Mouse (Mus musculus): ENCODE results near the gene Sall1. TPM values are rescaled to one million over a fixed set of nuclear protein-coding genes. Genes with fewer than 3 reads are reported as not detected.

Sall1 gene
- total RNA-seq, 2 experiments from 2014 or later: 11.5 to 11.6 TPM

DNA sequence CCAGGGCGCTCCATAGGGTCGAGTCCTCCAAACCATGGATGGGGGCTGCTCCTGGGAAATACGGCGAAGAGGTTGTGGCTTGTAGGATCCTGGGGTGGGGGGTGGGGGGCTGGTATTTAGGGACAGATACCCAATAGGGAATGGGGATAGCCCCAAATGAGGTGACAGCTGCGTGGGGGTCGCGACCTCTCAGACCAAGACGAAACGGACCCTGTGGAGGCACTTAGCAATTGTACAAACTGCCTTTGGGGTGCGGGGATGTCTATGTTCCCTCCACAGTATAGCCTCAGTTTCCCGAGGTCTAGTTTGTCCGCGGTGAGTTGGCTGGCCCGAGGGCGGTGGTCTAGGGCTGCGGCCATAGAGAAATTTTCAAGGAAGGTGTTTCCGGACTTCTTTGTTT, 1.8 kb upstream of the Sall1 start:
- no peak for DNase-seq (ENCODE audit: extremely low spot score in 1 of 2, low spot score in 2 of 2)
- Histone ChIP-seq H3K27ac (0 out of 2 replicates have a peak overlapping the region, but pooled peaks have one; percentile 55), H3K4me3 (no peak overlapping the region)
- intact Hi-C loops (cut with DNase I): loop anchor here (2.0 kb wide), 1 partner anchor 525 kb away; no protein-coding TSS in a partner anchor
- TF ChIP-seq CTCF (IDR thresholded peaks at IDR 0.05): no peak

DNA sequence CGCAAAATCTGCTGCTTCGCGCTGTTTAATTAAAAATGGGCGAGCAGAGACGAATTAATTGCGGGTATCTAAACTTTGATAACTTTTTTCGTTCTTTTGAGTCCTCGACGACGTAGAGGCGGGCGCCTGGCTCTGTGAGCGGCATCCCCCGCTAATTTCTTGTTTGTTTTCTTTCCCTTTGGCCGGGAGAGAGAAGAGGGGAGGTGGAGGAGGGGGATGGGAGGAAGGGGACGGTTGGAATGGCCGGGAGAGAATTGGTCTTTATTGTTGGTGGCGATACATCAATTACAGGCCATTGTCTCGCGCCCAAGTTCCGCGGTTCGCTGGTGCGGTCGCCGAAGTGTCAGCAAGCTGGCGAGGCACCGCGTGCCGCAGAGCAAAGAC, 1.2 kb upstream of the Sall1 start:
- no peak for TF ChIP-seq CTCF (IDR thresholded peaks at IDR 0.05)
- Histone ChIP-seq H3K27ac (peak overlapping the region; percentile 87; the same call in 1 of the 2 replicates), H3K4me3 (peak overlapping the region; percentile 52)
- no peak for DNase-seq (ENCODE audit: extremely low spot score in 1 of 2, low spot score in 2 of 2)
- intact Hi-C loops (cut with DNase I): loop anchor here (2.0 kb wide), 1 partner anchor 526 kb away; no protein-coding TSS in a partner anchor

DNA sequence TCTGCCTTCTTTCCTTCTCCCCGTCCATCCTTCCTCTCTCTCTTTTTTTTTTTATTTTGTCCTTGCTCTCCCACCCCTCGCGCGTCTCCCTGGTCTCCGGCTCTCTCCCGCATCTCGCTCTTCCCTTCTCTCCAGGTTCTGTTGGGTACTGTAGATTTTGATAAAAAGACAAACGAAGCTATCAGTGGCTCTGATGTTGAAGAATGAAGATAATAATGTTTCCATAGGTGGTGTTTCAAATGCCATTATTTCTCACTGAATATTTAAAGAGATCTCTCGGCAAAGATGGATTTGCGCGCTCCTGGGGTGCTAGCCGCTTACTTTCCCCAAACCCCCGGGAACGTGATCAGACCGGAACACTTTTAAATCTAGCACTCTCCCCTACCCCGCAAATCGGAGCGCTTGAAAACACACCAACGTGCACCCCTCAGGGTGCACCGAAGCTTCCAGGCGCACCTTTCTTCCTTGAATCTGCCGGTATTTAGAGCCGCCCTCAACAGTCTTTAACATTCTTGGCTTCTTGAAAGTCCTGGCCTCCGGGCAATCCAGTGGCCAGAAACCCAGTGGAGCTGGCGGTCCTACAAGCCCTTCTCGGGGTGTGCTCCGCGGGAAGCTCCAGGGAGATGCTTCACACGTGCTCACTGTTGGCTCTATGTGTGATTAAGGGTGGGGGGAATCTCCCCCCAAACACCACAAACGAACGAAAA, 702 bp upstream of the Sall1 start:
- Histone ChIP-seq H3K27ac (peak overlapping the region; percentile 87), H3K4me3 (peak overlapping the region; percentile 52)
- intact Hi-C loops (cut with DNase I): loop anchor here (2.0 to 5.0 kb wide), 4 partner anchors 228 to 743 kb away; no protein-coding TSS in a partner anchor
- no peak for TF ChIP-seq CTCF (IDR thresholded peaks at IDR 0.05)
- DNase-seq (ENCODE audit: extremely low spot score in 1 of 2, low spot score in 2 of 2): no peak

DNA sequence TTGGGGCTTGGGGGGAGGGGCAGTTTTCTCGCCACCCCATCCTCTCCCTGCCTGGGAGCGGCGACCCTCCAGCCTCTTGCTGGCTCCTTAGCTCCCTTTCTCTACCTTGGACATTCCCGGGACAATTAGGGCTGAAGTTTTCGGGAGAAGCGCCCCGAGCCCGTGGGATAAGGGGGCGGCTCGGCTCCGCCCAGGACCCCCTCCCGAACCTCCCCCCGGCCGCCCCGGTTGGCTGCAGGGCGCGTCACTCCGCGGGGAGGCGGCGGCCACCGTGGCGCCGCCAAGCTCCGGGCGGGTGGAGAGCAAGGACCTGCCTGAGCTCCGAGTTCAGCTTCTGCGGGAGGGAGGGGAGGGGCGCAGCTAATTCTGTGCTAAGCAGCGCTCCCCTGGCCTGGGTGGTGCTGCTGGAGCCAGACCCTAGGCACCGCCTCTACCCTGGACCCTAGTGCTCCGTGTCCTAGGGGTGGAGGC, 556 bp downstream of the Sall1 start:
- peak overlapping the region; percentile 87 for H3K27ac ChIP-seq
- no peak for TF ChIP-seq CTCF (IDR thresholded peaks at IDR 0.05)
- peak; percentile 72 to 79 for DNase-seq (ENCODE audit: extremely low spot score in 1 of 2, low spot score in 2 of 2)
- peak overlapping the region; percentile 52 for H3K4me3 ChIP-seq
- intact Hi-C loops (cut with DNase I): loop anchor here (2.0 to 5.0 kb wide), 4 partner anchors 37 to 744 kb away; no protein-coding TSS in a partner anchor

DNA sequence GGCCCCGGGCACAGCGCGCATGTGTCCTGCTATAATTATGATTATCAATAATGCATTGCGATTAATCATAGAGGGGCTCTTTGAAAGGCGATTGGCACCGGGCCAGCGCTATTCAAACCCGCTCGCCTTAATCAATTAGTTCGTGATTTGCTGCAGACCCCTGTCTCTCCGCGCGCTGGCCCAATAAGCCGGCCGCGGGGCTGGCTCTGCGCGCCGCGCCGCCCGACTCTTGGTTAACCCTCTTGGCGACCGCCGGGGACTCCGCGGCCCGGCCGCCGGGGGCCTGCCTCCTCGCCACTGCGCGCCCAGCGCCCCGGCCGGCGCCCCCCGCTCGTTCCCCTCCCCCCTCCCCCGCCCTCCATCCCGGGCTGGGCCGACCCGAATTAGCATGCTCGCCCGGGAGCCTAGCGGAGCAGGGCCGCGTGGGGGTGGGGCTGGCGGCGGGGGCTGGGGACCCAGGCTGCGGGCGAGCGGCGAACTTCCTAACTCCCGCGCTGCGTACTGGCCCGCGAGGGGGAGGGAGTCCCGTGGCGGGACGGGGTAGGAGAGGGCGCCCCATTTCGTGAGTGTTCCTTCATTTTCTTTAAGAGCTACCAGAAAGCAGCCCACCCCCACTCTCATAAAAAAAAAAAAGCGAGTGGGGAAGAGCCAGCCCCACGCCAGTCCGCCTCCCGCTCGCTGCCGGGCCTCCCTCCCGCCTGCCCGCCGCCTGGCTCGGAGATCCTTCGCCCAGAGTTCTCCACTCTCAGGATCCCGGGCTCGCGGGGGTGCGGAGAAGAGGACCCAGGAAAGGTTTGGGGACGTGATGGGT, 1.2 kb downstream of the Sall1 start:
- no peak for TF ChIP-seq CTCF (IDR thresholded peaks at IDR 0.05)
- intact Hi-C loops (cut with DNase I): loop anchor here (2.0 to 5.0 kb wide), 4 partner anchors 36 to 745 kb away; no protein-coding TSS in a partner anchor

DNA sequence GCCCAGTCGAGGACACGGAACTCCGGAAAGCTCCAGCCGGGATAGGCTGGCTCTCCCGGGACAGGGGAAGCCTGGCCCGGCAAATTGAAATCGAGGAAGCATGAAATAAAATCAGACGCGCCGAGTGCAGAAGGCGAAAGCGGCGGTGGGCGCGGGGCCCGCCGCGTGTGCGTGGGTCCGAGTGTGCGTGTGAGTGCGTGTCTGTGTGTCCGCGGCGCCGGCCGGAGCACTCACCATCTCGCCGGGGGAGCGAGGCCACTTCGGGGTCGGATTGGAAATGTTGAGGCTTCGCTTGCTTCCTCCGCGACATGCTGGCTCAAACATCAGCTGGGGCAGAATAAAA, 1.9 kb downstream of the Sall1 start:
- intact Hi-C loops (cut with DNase I): loop anchor here (2.0 to 5.0 kb wide), 4 partner anchors 35 to 745 kb away; no protein-coding TSS in a partner anchor
- no peak for DNase-seq (ENCODE audit: extremely low spot score in 1 of 2, low spot score in 2 of 2)

More for the DNA sequence above, 1.2 kb downstream of the Sall1 start:
- peak overlapping the region; percentile 87 for H3K27ac ChIP-seq
- peak overlapping the region; percentile 52 for H3K4me3 ChIP-seq
- peak; percentile 69 to 83 for DNase-seq (ENCODE audit: extremely low spot score in 1 of 2, low spot score in 2 of 2)

DNA sequence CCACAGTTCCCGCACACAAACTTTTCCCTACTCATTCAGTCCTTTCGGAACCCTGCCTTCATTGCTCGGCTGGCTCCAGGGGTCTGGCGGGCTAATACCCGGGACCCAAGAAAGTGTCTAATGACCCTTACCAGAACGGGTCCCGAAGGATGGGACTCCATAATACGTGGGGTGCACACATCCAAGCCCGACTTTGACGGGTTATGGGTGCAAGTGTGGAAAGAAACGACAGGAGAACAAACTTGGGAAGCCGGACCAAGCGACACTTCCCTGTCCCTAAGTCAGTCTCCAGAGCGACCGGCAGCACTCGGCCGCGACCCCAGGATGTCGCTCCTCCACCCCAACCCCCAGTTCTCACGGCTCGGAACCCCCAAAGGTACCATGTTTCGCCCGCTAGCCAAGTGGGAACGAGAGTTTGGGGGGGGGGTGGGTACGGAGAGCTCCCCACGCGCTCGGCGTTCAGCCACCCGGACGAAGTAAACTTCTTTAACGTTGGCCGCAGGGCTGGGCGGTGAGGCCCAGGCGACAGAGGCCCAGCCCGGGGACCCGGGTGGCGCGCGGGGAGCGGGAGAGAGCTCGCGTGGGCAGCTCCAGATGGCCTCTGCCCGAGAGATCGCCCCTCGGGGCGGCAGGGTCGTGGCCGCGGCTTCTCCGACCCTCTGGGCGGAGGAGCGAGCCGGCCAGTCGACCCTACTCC, 2.4 kb downstream of the Sall1 start:
- Histone ChIP-seq H3K4me3 (peak overlapping the region; percentile 52), H3K27ac (peak overlapping the region; percentile 84)
- intact Hi-C loops (cut with DNase I): loop anchor here (2.0 to 5.0 kb wide), 4 partner anchors 35 to 746 kb away; no protein-coding TSS in a partner anchor
- no peak for TF ChIP-seq CTCF (IDR thresholded peaks at IDR 0.05)
- no peak for DNase-seq (ENCODE audit: extremely low spot score in 1 of 2, low spot score in 2 of 2)

More for the DNA sequence above, 1.9 kb downstream of the Sall1 start:
- Histone ChIP-seq H3K27ac (peak overlapping the region; percentile 84), H3K4me3 (peak overlapping the region; percentile 52)
- TF ChIP-seq CTCF (IDR thresholded peaks at IDR 0.05): no peak

DNA sequence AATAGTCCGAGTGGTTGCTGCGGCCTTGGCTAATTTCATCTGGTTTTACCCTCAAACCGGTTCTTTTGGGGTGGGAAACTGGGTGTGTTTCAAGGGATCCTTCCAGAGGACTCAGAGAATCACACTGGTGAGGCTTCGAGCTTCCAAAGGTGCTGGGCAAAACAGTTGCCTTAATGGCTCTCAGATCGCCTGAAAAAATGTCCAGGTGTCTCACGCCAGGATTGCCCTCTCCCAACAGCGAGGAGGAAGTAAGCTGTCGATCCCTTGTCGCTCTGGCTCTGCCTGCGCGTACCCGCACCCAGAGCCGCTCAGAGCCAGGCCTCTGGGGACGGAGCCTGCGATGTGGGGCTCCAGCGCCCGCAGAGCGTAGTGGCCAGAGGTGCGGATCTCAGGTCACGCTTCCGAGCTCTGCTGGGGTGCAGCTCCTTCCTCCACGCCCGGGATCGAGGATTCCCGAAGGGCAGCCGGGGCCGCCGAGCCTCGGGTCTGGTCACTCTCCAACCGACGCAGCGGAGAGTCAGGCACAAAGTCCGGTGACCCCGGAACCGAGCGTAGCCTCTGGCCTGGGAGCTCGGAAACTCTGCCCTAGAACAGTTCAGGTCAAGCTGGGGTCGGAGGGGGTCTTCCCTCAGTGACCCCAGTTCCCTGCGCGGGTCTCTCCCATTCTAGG, 3.1 kb downstream of the Sall1 start:
- TF ChIP-seq CTCF (IDR thresholded peaks at IDR 0.05): no peak

DNA sequence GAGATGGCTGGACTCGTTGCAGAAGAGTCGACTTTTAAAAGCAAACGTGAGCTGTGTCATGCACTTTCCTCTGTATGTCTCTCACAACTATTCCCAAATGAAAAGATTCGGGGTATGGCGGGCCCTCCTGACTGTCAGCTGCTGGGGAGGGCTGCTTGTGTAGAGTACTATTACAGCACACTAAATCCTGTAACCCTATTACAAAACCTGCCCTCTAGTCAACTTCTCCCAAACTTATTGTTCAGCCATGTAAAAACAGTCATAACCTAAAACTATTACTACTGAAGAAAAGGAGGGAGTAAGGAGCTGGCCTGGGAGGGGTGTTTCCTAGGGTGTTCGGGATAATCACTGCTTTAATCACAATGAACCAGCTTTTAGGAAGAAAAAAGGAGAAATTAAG, 4.1 kb downstream of the Sall1 start:
- DNase-seq (ENCODE audit: extremely low spot score in 1 of 2, low spot score in 2 of 2): no peak
- intact Hi-C loops (cut with DNase I): loop anchor here (5.0 kb wide), 3 partner anchors 232 to 747 kb away; no protein-coding TSS in a partner anchor
- peak overlapping the region; percentile 52 for H3K4me3 ChIP-seq
- peak overlapping the region; percentile 84 for H3K27ac ChIP-seq
- TF ChIP-seq CTCF (IDR thresholded peaks at IDR 0.05): no peak

More for the DNA sequence above, 3.1 kb downstream of the Sall1 start:
- Histone ChIP-seq H3K27ac (peak overlapping the region; percentile 84), H3K4me3 (peak overlapping the region; percentile 52)
- no peak for DNase-seq (ENCODE audit: extremely low spot score in 1 of 2, low spot score in 2 of 2)
- intact Hi-C loops (cut with DNase I): loop anchor here (5.0 kb wide), 3 partner anchors 231 to 746 kb away; no protein-coding TSS in a partner anchor

DNA sequence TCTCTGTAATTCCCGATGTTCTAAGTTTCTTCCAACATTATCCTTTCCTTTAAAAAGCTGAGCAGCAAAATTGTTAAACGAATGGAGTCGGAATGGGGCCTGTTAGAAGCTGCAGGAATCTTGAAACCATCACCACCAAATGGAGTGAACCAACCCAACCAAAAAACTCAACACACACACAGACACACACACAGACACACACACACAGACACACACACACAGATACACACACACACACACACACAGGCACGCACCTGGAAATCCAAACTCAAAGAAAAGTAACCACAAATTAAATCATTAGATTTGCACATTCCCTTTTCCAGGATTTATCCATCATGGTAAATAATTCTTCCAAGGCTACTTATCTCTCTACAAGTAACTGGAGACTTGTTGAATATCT, 5.0 kb downstream of the Sall1 start:
- peak overlapping the region; percentile 52; the same call in 1 of the 2 replicates for H3K4me3 ChIP-seq
- no peak for TF ChIP-seq CTCF (IDR thresholded peaks at IDR 0.05)
- peak overlapping the region; percentile 84; the same call in 1 of the 2 replicates for H3K27ac ChIP-seq
- DNase-seq (ENCODE audit: extremely low spot score in 1 of 2, low spot score in 2 of 2): no peak
- intact Hi-C loops (cut with DNase I): no loop called here

All from left cerebral cortex, adult 2 months (tissue).